7 mouse cellular contexts compared by ENCODE assay signal in the genomic region with DNA sequence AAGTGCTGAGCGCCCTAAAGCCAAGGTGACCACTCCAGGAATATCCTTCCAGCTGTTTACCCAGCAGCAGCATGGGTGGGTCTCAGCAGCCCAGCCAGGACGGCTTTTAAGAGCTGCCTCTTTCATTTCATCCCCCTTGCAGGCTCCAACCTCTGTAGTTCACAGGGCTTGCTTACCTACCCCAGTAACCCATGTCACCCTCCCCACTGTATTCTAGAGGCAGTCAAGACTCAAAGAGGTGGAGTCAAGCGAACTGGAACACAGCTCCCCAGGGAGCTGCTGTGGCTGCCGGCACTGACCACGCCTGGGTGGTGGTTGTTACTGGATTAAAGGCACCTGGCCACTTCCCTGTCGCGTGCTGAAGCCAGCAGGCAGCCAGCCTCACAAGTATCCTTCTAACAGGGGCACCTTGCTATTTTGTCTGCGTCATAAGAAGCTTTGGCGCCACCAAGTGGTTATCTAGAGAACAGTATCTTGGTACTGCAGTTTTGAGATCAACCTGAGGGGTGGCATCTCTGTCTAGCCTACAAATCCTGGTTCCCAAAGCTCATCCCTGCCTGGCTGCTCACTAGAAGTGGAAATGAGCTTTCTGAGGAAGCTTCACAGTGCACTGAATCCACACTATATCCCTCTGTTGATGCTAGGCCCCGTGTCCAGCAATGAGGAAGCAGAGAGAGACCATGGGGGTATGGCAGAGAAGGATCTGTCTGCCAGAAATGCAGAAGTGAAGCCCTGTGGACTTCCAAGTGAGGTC. TPM values are rescaled to one million over a fixed set of nuclear protein-coding genes. Genes with fewer than 3 reads are reported as not detected.
DNase-seq lines count a peak whose midpoint lies in the region; ATAC-seq and TF ChIP-seq lines count a peak whose summit lies in the region.

No protein-coding gene starts in this region.

- no peaks in the 10 kb centered on the region for H3K36me3 ChIP-seq in hindbrain, postnatal 0 days (ENCODE audit: insufficient read depth, low read length)
- H3K36me3 ChIP-seq in midbrain, embryonic 11.5 days (ENCODE audit: control insufficient read depth, insufficient read depth, low read length): no peaks in the 10 kb centered on the region

- DNase-seq in WW6 (ENCODE audit: low read depth, low spot score): peak; percentile 43
- DNase-seq in cerebellum, postnatal 14 days: peak; percentile 91 to 92
- peak; percentile 84 to 92 for DNase-seq in frontal cortex, postnatal 36 days (ENCODE audit: low spot score in 2 of 2)
- peak; percentile 94 for DNase-seq in hindbrain, postnatal 0 days (ENCODE audit: low spot score)
- DNase-seq in left cerebral cortex, adult 2 months (ENCODE audit: extremely low spot score in 1 of 2, low spot score in 2 of 2): peak; percentile 81 to 82
- peak; percentile 98 for DNase-seq in midbrain, embryonic 11.5 days (ENCODE audit: low spot score, missing footprints)
- DNase-seq in skeletal muscle tissue, adult 2 months (ENCODE audit: low read depth, low spot score): peak; percentile 78

- no peak overlapping the region for H3K4me3 ChIP-seq in hindbrain, postnatal 0 days (ENCODE audit: low read length)
- no peak overlapping the region for H3K4me3 ChIP-seq in left cerebral cortex, adult 2 months
- no peak overlapping the region for H3K4me3 ChIP-seq in midbrain, embryonic 11.5 days (ENCODE audit: low read depth, low read length)

- H3K4me1 ChIP-seq in hindbrain, postnatal 0 days (ENCODE audit: insufficient read depth, low read length): no peaks in the 10 kb centered on the region
- H3K4me1 ChIP-seq in midbrain, embryonic 11.5 days (ENCODE audit: control insufficient read depth, insufficient read depth, low read length): peaks cover 5% of the 10 kb centered on the region

- ATAC-seq in hindbrain, postnatal 0 days: peak; percentile 88
- peak; percentile 82 for ATAC-seq in midbrain, embryonic 11.5 days (ENCODE audit: low FRiP score)

- intact Hi-C loops in left cerebral cortex, adult 2 months (cut with DNase I): loop anchor here (2.0 to 5.0 kb wide), 4 partner anchors 75 to 705 kb away; a partner anchor contains a TSS

- H3K9ac ChIP-seq in hindbrain, postnatal 0 days (replicated peaks; ENCODE audit: low read length): no peak overlapping the region
- no peak overlapping the region for H3K9ac ChIP-seq in midbrain, embryonic 11.5 days (ENCODE audit: low read length)

- H3K27me3 ChIP-seq in hindbrain, postnatal 0 days (ENCODE audit: insufficient read depth, low read length): no peaks in the 10 kb centered on the region
- no peaks in the 10 kb centered on the region for H3K27me3 ChIP-seq in midbrain, embryonic 11.5 days (ENCODE audit: control insufficient read depth, insufficient read depth, low read length)

- peak; percentile 96 for TF ChIP-seq CTCF in hindbrain, postnatal 0 days (IDR thresholded peaks at IDR 0.05; ENCODE audit: low read depth)
- TF ChIP-seq CTCF in left cerebral cortex, adult 2 months (IDR thresholded peaks at IDR 0.05): peak; percentile 94

- no peaks in the 10 kb centered on the region for H3K9me3 ChIP-seq in hindbrain, postnatal 0 days (ENCODE audit: low read length)
- H3K9me3 ChIP-seq in midbrain, embryonic 11.5 days (ENCODE audit: control insufficient read depth, low read length): no peaks in the 10 kb centered on the region

- 12% methylated on average over 10 of the region's 10 CpGs for WGBS in hindbrain, postnatal 0 days
- WGBS in midbrain, embryonic 11.5 days: 12% methylated on average over 10 of the region's 10 CpGs

- H3K27ac ChIP-seq in hindbrain, postnatal 0 days: no peak overlapping the region
- no peak overlapping the region for H3K27ac ChIP-seq in left cerebral cortex, adult 2 months
- H3K27ac ChIP-seq in midbrain, embryonic 11.5 days (ENCODE audit: low read depth, low read length): no peak overlapping the region

- H3K4me2 ChIP-seq in hindbrain, postnatal 0 days (ENCODE audit: low read depth, low read length): no peak overlapping the region
- H3K4me2 ChIP-seq in midbrain, embryonic 11.5 days: no peak overlapping the region

RNA-seq across cellular contexts. Expression of a gene that starts 11.8 kb away (rescaled TPM):
- total RNA-seq in hindbrain, postnatal 0 days (2014; rRNA removed): 15.0 and 17.6 TPM in 2 replicates
- 17.4 and 18.8 TPM in 2 replicates for polyA plus RNA-seq in hindbrain, postnatal 0 days (2015; fragmentation: Nextera tagmentation; extraction: Ambion mirVana)
- 1 to 10 TPM; 3.6 to 4.4 TPM for total RNA-seq in left cerebral cortex, adult 2 months (2021)
- polyA plus RNA-seq in midbrain, embryonic 11.5 days (2014; fragmentation: Nextera tagmentation; extraction: Ambion mirVana): 14.3 and 15.6 TPM in 2 replicates

RNA-seq across cellular contexts. Expression of a gene that starts 36.5 kb away (rescaled TPM):
- total RNA-seq in hindbrain, postnatal 0 days (2014; rRNA removed): 102 and 105 TPM in 2 replicates
- 165 and 180 TPM in 2 replicates for polyA plus RNA-seq in hindbrain, postnatal 0 days (2015; fragmentation: Nextera tagmentation; extraction: Ambion mirVana)
- 10 to 100 TPM; 75.9 to 79.0 TPM for total RNA-seq in left cerebral cortex, adult 2 months (2021)
- polyA plus RNA-seq in midbrain, embryonic 11.5 days (2014; fragmentation: Nextera tagmentation; extraction: Ambion mirVana): 97.4 and 103 TPM in 2 replicates

Comparison
In these comparisons a context has a peak if more than half of its experiments do, and no peak if none do; other contexts are left out.
1. DNase-seq: peak in every context shown above with its lines; median percentile 98 in midbrain, embryonic 11.5 days; 94 in hindbrain, postnatal 0 days; 92 in cerebellum, postnatal 14 days; 88 in frontal cortex, postnatal 36 days; 82 in left cerebral cortex, adult 2 months; 78 in skeletal muscle tissue, adult 2 months; 43 in WW6.